Mouse (Mus musculus) embryo, embryonic 9.5 days (tissue): ENCODE data around the gene Rpl15.
"Not testable (repeated sequence)": the region's sequence is repeated elsewhere in the genome, so short reads cannot be mapped to it uniquely, and the experiment has no call there.

Source experiments
- DNase-seq: peaks from one replicate; pipeline ENCODE4 v3.0.0-alpha.2; 2017; ENCODE audit errors: extremely low spot score

Rpl15 gene

GRCm38 (mm10) chr14:18270529-18271441, at the start of gene Rpl15, which contains the start of gene Nkiras1:
Gene Rpl15 (minus strand): TSS chr14:18271391.
Gene Nkiras1 (plus strand): TSS chr14:18271136.
- peak; percentile 97 for DNase-seq

- DNase-seq: no peak
Measured at GRCm38 (mm10) chr14:18317457-18318411, 46.5 kb upstream of the Rpl15 start.

GRCm38 (mm10) chr14:18304165-18304564, 33.0 kb upstream of the Rpl15 start:
- DNase-seq: no peak

- DNase-seq: no peak
Measured at GRCm38 (mm10) chr14:18303262-18303661, 32.1 kb upstream of the Rpl15 start.

- no peak for DNase-seq
Measured at GRCm38 (mm10) chr14:18302750-18303149, 31.6 kb upstream of the Rpl15 start.

GRCm38 (mm10) chr14:18301591-18301990, 30.4 kb upstream of the Rpl15 start:
- no peak for DNase-seq

- no peak for DNase-seq
Measured at GRCm38 (mm10) chr14:18300676-18301075, 29.5 kb upstream of the Rpl15 start.

- no peak for DNase-seq
Measured at GRCm38 (mm10) chr14:18298874-18299273, 27.7 kb upstream of the Rpl15 start.

GRCm38 (mm10) chr14:18297441-18297840, 26.2 kb upstream of the Rpl15 start:
- no peak for DNase-seq

GRCm38 (mm10) chr14:18292578-18292977, 21.4 kb upstream of the Rpl15 start:
- DNase-seq: no peak

GRCm38 (mm10) chr14:18292111-18292510, 20.9 kb upstream of the Rpl15 start:
- no peak for DNase-seq

GRCm38 (mm10) chr14:18287391-18287790, 16.2 kb upstream of the Rpl15 start:
- no peak for DNase-seq

- no peak for DNase-seq
Measured at GRCm38 (mm10) chr14:18286441-18286840, 15.2 kb upstream of the Rpl15 start.

- DNase-seq: no peak
Measured at GRCm38 (mm10) chr14:18285476-18285875, 14.3 kb upstream of the Rpl15 start.

GRCm38 (mm10) chr14:18284581-18284980, 13.4 kb upstream of the Rpl15 start:
- no peak for DNase-seq

- DNase-seq: no peak
Measured at GRCm38 (mm10) chr14:18280375-18280774, 9.2 kb upstream of the Rpl15 start.

GRCm38 (mm10) chr14:18274526-18274925, 3.3 kb upstream of the Rpl15 start:
- no peak for DNase-seq

- no peak for DNase-seq
Measured at GRCm38 (mm10) chr14:18271666-18272065, 475 bp upstream of the Rpl15 start.

- DNase-seq: not testable (repeated sequence)
Measured at GRCm38 (mm10) chr14:18269947-18270528, 1.2 kb downstream of the Rpl15 start.

GRCm38 (mm10) chr14:18263427-18263826, 7.8 kb downstream of the Rpl15 start:
- no peak for DNase-seq

GRCm38 (mm10) chr14:18261203-18261602, 10.0 kb downstream of the Rpl15 start:
- no peak for DNase-seq

- DNase-seq: no peak
Measured at GRCm38 (mm10) chr14:18242638-18243130, 28.5 kb downstream of the Rpl15 start.
